Mouse (Mus musculus) bone marrow, adult 2 months (tissue): Measurements from ENCODE around the gene Epn3. TPM values are rescaled to one million over a fixed set of nuclear protein-coding genes. Genes with fewer than 3 reads are reported as not detected.

Source experiments
- H3K27ac ChIP-seq: fragments of 200-500 bp; 2 replicates; pipeline ENCODE4 v1.5.1; 2012; ENCODE audit warnings: low read depth, mild to moderate bottlenecking, control low read depth, inconsistent platforms, low read length; ENCODE audit not compliant: control insufficient read depth, poor library complexity, insufficient read depth
- H3K4me1 ChIP-seq: fragments of 200-500 bp; 2 replicates; pipeline ENCODE4 v1.6.1; 2011; ENCODE audit warnings: low read length; ENCODE audit not compliant: control insufficient read depth, insufficient read depth
- H3K4me3 ChIP-seq: fragments of 200-500 bp; replicated peaks from 2 replicates; pipeline ENCODE3; 2011; ENCODE audit warnings: mild to moderate bottlenecking, low read depth, low read length, control low read depth; ENCODE audit not compliant: control insufficient read depth
- CTCF ChIP-seq: fragments of 200-500 bp; IDR thresholded peaks from 2 replicates; pipeline ENCODE4 v1.5.1; 2011; ENCODE audit warnings: low read length, control low read depth; ENCODE audit not compliant: control insufficient read depth, insufficient read depth
- POLR2A ChIP-seq: fragments of 200-500 bp; IDR thresholded peaks from 2 replicates; pipeline ENCODE4 v1.6.1; 2011; ENCODE audit warnings: low read depth, mild to moderate bottlenecking, control low read depth, low read length, borderline replicate concordance; ENCODE audit not compliant: control insufficient read depth
- whole genome bisulfite sequencing: fragments of 180-500 bp; shearing (Covaris S2); methylation state at CpG from one replicate; pipeline ENCODE4 v1.1.7; 2018; 5-methylcytosine and 5-hydroxymethylcytosine counted together
- polyA plus RNA-seq: library from polyadenylated mRNA; stranded (reverse); fragments of >200 nt; gene quantifications from 2 replicates; pipeline ENCODE4 v1.2.4, GENCODE M21; 2011; ENCODE audit warnings: low replicate concordance; ENCODE audit not compliant: missing spikeins, insufficient read depth, insufficient read length

Epn3 gene
- polyA plus RNA-seq, 1 experiment = not detected

GRCm38 (mm10) chr11:94501482-94501881 lies 1.7 kb upstream of the Epn3 start:
- TF ChIP-seq CTCF (no peak), POLR2A (no peak)
- Histone ChIP-seq H3K27ac (no peak overlapping the region), H3K4me3 (no peak overlapping the region), H3K4me1 (no peaks in the 10 kb centered on the region)
- WGBS = 73% methylated on average over 8 of the region's 8 CpGs

- Histone ChIP-seq H3K4me1 (no peaks in the 10 kb centered on the region), H3K4me3 (no peak overlapping the region), H3K27ac (no peak overlapping the region)
- TF ChIP-seq POLR2A (no peak), CTCF (no peak)
- WGBS = 48% methylated on average over 8 of the region's 8 CpGs
These were observed 588 bp upstream of the Epn3 start for GRCm38 (mm10) chr11:94500362-94500761.

DNA sequence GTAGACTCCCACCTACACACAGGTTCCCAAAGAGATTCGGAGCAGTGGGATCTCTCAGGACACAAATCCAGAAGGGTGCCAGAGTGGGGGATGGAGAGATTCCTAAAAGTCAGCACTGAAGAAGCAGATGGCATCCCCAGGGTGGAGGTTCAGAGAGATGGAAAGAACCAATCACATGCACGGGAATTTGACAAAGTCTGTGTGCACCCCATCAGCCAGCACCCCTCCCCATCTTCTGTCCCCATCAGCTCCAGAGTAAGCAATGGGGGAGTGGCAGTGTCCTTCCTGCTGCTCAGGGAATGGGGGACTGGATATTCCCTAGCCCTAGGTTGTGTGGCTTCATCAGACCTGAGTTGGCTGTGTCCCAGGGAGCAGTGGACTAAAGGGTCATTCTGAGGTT lies 739 bp downstream of the Epn3 start:
- Histone ChIP-seq H3K4me3 (no peak overlapping the region), H3K27ac (no peak overlapping the region), H3K4me1 (no peaks in the 10 kb centered on the region)
- TF ChIP-seq CTCF (no peak), POLR2A (no peak)
- 3% methylated on average over 2 of the region's 2 CpGs for WGBS

DNA sequence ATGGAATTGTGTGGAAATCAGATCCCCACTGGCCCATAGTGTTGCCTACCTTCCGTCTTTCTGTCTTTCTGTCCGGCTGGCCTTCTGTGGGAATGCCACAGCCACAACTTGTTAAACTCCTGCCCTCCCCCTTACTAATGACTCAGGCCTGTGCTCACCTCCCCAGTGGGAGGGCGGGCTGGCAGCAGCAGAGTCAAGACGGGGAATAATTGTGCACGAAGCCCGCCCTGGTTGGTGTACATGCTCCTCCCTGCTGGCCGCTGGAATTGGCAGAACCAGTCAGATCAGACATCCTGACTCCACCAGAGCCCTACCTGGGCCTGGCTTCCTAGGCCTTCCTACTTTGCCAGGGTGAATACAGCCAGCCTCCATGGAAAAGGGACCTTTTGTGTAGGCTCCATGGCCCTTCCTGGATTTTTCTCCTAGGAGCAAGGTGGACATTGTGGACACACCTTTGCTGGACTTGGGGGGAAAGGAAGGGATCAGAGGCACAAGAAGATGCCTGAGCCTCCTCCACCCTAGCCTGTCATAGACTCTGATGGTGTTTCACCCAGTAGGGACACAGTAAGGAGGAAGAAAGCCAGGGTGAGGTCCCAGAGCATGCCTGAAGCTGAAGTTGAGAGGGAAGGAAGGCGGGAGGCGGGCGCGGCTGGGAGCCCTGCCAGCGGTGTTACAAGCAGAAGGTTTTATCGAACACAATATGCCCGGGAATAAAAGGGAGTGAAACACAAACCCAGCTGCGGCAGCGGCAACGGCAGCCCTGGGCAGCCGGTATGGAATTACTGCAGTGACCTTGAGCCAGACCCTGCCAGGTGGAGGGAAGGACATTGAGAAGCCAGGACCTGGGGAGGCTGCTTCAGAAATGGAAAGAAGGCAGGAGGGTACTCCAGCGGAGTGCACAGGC lies 1.4 kb downstream of the Epn3 start:
- no peaks in the 10 kb centered on the region for H3K4me1 ChIP-seq
- no peak overlapping the region for H3K4me3 ChIP-seq
- WGBS = 33% methylated on average over 19 of the region's 19 CpGs
- H3K27ac ChIP-seq = no peak overlapping the region
- TF ChIP-seq CTCF (no peak), POLR2A (no peak)

- no peak for TF ChIP-seq POLR2A
- no peak for TF ChIP-seq CTCF
- Histone ChIP-seq H3K4me3 (no peak overlapping the region), H3K27ac (no peak overlapping the region), H3K4me1 (no peaks in the 10 kb centered on the region)
- WGBS = 82% methylated on average over 3 of the region's 3 CpGs
These were observed 4.4 kb downstream of the Epn3 start for GRCm38 (mm10) chr11:94495415-94495814.

GRCm38 (mm10) chr11:94491749-94492099 lies 8.1 kb downstream of the Epn3 start:
- Histone ChIP-seq H3K27ac (no peak overlapping the region), H3K4me3 (no peak overlapping the region), H3K4me1 (no peaks in the 10 kb centered on the region)
- 22% methylated on average over 7 of the region's 7 CpGs for WGBS
- TF ChIP-seq CTCF (no peak), POLR2A (no peak)

DNA sequence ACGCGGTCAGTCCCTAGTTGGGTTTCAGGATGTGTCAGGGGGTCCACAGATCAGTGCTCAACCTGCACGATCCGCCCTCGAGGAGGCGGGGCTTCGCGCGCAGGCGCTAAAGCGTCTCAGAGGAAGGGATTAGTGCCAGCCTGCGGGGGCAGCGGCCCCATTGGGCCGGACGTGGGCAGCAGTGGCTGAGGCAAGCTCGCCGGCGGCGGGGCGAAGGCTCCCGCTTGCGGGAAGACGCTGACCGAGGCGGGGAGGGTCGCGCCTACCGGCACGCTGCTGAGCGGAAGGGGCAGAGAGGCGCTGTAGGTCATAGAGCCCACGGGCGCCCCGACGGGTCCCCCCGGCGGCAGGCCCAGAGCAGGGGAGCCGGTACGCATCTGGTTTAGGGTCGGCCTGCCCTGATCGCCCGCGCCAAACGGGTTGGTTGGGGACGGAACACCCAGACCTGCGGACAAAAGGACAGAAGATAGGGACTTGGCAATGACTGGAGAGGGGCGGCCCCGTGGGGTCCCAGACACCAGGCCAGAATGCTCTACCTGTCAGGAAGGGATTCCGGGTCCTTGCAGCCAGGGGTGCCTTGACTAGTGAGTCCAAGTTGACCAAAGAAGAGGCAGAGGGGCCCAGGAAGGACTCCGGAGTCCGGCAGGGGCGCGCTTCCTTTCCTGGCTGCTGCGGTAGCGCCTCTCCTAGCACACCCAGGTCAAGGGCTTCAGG lies 8.6 kb downstream of the Epn3 start:
- WGBS = 1% methylated on average over 55 of the region's 55 CpGs
- Histone ChIP-seq H3K4me1 (no peaks in the 10 kb centered on the region), H3K4me3 (no peak overlapping the region), H3K27ac (no peak overlapping the region)
- TF ChIP-seq POLR2A (no peak), CTCF (no peak)

DNA sequence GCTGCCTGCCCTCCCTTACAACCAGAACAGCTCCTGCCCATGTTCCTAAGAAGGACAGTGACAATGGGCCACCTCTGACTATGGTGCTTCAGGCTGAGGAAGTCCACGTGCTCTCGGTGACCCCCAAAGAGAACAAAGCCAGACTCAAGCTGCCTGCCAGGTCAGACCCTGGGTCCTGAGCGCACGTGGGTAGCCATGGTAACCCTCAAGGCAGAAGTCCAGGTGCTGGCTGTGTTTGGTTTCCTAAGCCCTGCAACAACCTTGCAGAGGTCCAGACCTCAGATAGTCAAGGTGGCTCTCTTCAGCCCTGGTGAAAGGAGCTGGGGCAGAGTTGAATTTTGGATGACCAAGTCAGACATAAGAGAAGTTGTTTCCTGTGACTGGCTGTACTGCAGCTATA lies 10.0 kb downstream of the Epn3 start:
- no peak overlapping the region for H3K27ac ChIP-seq
- no peak overlapping the region for H3K4me3 ChIP-seq
- TF ChIP-seq POLR2A (no peak), CTCF (no peak)
- WGBS = 45% methylated on average over 4 of the region's 4 CpGs
- no peaks in the 10 kb centered on the region for H3K4me1 ChIP-seq
